In the genomic region with DNA sequence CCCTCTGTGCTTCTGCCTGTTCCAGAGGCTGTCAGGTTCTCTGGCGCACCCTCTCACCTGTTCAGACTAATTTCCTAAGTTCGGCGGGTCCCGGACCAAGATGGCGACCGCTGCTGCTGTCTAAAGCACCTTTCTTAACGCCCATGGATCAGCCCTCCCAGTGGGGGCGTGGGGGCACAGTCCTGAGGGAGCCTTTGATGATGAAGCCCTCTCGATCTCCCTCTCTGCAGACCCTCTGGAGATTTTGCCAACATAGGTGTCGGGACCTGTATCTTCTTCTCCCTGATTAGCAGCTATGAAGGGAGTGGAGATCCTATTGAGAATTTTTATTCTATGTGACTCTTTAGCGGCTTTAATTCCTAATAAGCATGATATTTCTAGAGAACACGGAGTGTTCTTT, we compare ENCODE assay signal across 15 mouse cellular contexts.
"Had no signal": no experiment of that assay in that cellular context is flagged by ENCODE, and none has a peak within 500 bp of the region (broad histone marks: within the 10 kb centered on the region; RNA-seq: fewer than 3 reads in every experiment).

No protein-coding gene starts in this region.

- H3K27me3 ChIP-seq: liver, embryonic 13.5 days; midbrain, embryonic 12.5 days; midbrain, embryonic 15.5 days; neural tube, embryonic 13.5 days had no signal

- DNase-seq: kidney, adult 9 months; kidney, postnatal 14 days; kidney, postnatal 4 days; liver, embryonic 13.5 days; lung, adult 2 months; lung, postnatal 14 days; lung, postnatal 4 days; retina, postnatal 1 day; thymus, adult 18-20 months; thymus, postnatal 14 days; thymus, postnatal 4 days had no signal

- H3K36me3 ChIP-seq: liver, embryonic 13.5 days; midbrain, embryonic 12.5 days; midbrain, embryonic 15.5 days; neural tube, embryonic 13.5 days had no signal

- H3K4me1 ChIP-seq: liver, embryonic 13.5 days; midbrain, embryonic 12.5 days; midbrain, embryonic 15.5 days; neural tube, embryonic 13.5 days had no signal

- H3K9ac ChIP-seq: liver, embryonic 13.5 days; midbrain, embryonic 12.5 days; midbrain, embryonic 15.5 days; neural tube, embryonic 13.5 days had no signal

- H3K27ac ChIP-seq: liver, embryonic 13.5 days; midbrain, embryonic 12.5 days; midbrain, embryonic 15.5 days; neural tube, embryonic 13.5 days had no signal

- H3K9me3 ChIP-seq: liver, embryonic 13.5 days; midbrain, embryonic 12.5 days; midbrain, embryonic 15.5 days; neural tube, embryonic 13.5 days had no signal

- H3K4me3 ChIP-seq: liver, embryonic 13.5 days; midbrain, embryonic 12.5 days; midbrain, embryonic 15.5 days; myocyte; neural tube, embryonic 13.5 days had no signal
